Mouse (Mus musculus): ENCODE measurements around the gene C330007P06Rik.
A peak's percentile ranks its signal among the peaks of the same experiment; 100 is the strongest.

Gene C330007P06Rik

DNA sequence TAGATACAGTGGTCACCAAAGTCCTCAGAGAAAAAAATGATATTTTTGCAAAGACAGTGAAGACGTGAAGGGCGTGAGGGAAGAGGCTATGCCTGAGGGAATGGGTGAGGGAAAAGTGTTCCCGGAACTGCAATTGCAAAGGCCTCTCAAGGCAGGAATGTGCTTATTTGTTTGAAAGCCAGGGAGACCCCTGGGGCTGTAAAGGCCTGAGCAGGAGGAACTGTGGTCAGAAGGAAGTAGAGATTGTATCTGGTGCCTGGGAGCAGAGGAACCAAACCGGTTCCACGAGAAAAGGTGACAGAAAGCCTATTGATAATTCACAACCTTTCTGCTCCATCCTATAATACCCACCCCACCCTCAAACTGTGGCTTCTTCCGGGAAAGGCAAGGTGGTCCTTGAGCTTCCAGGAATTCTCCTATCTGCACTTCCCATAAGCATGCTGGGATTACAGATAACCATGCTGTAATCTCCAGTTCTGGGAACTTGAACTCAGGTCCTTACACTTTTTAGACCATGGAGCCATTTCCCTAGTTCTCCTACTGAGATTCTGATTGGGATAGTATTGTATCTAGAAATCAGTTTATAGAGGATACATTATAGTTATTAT, 36.7 kb downstream of the C330007P06Rik start:
- DNase-seq (ENCODE audit: low read depth, low spot score): no peak

DNA sequence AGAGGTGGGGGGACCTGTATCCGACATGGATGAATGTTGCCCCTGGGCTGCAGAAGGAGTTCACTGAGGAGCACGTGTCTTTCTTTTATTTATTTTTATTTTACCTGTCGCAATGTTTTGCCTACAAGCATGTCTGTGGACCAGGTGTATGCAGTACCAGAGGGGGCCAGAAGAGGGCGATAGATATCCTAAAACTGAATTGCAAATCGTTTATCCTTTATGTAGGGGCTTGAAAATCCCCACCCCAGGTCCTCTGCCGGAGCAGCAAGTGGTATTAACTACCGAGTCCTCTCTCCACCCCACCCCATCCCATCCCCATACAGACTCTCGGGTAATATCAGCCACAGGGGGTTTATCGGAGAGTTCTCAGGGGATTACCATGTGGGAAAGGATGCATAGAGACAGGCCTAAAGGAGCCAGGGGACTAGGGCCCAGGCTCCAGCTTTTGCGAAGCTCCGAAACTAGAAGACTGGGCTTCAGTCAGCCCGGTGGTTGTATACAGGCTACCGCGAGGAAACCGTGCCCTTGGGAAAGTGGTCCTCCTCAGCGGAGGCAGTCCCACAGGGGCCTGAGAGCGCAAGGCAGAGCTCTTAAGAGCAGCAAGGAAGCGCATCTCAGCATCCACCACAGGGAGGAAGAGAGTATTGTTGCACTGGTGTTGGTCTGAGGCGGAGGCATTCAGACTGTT, 40.4 kb downstream of the C330007P06Rik start:
- DNase-seq (ENCODE audit: low read depth, low spot score): peak; percentile 36

DNA sequence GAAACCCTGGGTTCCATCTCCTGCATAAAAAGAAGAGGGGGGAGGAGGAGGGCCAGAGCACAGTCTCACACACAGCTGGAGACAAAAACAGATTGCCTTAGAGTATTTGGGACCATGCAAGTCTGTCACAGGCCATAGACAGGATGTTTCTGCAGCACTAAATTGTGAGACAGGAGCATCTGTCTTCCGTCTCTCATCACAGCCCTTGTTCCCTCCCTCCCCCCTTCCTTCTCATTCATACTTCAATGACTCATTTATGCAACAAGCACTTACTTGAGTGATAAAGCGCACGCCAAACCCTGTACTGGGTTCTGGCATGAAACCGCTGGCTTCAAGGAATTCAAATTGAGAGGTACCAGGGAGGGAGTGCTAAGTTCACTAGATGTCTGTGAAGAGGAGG, 42.3 kb downstream of the C330007P06Rik start:
- no peak for DNase-seq (ENCODE audit: low read depth, low spot score)

DNA sequence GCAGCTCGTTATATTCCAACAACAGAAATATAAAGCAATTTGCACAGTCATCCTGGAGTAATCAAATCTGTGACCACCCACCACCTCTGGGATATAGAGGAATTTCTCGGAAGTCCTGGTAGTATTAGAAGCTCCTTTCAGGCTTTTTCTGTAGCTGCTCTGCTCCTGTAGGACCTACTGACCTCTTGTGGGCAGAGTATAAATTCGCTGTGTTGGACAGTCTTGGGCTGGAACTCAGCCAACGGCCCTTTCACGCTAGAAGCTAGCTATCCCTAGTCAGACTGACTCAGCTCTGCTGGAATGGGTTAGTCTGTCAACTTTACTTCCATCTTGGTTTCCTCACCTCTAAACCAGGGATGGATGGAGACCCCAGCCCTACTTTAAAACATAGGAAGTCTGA, 43.6 kb downstream of the C330007P06Rik start:
- no peak for DNase-seq (ENCODE audit: low read depth, low spot score)

DNA sequence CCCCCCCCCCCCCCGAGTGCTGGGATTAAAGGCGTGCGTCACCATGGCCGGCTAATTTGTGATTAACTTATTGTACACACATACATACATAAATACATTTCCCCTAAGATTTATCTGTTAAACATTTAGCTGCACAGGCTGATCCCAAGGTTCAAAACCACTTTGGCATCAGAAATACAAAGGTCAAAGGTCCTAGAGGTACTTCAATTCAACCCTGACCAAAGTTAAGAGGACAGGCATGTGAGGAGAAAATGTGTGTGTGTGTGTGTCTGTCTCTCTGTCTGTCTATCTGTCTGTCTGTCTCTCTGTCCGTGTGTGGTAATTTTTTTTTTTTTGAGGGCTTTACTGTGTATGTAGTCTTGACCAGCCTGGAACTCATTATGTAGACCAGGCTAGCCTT, 47.0 kb downstream of the C330007P06Rik start:
- no peak for DNase-seq (ENCODE audit: low read depth, low spot score)

DNA sequence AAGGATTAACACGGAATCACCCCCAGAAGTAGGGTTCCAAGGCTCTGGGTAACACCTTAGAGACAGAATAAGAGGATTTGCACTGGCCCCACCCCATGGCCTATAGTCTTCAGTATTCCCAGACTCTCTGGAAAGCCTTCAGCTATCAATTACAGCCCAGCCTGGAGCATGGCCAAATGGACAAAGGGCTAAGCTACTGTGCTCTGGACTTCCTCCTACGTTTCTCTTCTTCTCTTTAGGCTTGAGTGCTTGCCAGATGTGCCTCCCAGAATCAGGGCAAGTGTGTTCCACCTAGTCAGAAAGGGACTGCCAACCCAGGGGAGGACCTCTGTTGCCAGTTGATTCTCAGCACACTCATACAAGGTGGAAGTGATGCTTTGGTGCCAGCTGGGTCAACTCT, 48.9 kb downstream of the C330007P06Rik start:
- DNase-seq (ENCODE audit: low read depth, low spot score): no peak

DNA sequence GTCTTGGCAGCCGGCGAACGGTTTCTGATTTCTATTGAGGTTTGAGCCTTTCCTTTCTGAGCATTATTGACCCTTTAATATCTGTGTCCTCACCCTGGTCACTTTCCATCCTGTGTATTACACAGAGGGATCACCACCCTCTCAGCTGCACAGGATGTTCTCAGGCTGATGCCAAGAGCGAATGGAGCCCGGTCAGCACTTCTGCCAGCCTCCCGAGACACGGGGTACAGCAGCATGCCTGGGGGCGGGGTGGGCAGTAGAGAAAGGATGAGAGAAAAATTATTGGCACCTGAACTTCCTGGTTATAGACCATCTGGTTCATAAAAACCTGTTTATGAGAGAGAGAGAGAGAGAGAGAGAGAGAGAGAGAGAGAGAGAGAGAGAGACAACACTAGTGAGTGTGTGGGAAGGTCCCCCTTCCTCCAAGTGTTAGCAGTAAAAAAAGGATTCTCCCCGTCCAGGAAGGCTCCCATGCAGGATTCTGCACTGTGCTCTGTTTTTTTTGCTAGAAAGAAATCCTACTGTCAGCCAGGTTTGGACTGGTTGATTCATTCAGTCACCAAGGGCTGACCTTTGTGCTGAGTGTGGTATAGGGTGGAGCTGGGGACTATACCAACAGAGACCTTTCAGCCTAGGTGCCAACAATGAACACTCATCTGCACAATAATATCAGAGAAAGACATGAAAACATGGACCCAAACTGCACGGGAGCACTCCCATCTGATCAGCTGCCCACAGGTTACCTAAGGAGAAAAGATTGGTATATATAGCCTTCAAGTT, 49.8 kb downstream of the C330007P06Rik start:
- DNase-seq (ENCODE audit: low read depth, low spot score): no peak

DNA sequence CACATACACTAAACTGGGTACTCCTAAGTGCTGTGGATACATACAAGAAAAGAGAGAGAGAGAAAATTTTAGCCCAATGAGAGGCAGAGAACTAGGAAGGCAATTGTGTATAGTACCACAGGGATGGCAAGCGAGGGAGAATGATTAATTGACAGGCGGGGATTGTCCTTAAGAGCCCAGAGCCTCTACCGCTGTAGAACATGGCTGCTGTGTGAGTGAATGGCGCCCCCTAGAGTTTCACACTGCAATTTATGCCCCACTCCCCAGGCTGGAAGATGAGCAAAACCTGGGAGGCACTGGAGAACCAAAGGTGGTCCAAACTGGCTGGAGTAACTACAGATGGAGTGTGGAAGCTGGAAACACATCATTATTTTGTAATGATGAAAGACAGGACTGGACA, 53.7 kb downstream of the C330007P06Rik start:
- DNase-seq (ENCODE audit: low read depth, low spot score): no peak

DNA sequence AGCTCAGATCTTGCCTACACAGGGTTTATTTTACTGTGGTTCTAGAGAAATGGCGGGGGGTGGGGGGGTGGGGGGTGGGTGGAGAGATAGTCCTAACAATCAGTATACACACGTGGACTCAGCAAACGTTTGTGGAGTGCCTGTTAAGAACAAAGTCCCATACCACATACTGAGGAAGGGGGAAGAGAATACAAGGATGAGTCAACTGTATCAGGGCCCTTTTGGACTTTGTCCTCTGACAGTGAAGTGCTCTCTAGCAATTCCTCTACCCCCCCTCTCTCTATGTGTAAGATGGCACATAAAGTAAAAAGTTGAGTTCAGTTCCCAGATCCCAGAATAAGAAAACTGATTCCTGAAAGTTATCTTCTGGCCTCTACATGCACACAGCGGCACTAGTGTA, 54.3 kb downstream of the C330007P06Rik start:
- no peak for DNase-seq (ENCODE audit: low read depth, low spot score)

DNA sequence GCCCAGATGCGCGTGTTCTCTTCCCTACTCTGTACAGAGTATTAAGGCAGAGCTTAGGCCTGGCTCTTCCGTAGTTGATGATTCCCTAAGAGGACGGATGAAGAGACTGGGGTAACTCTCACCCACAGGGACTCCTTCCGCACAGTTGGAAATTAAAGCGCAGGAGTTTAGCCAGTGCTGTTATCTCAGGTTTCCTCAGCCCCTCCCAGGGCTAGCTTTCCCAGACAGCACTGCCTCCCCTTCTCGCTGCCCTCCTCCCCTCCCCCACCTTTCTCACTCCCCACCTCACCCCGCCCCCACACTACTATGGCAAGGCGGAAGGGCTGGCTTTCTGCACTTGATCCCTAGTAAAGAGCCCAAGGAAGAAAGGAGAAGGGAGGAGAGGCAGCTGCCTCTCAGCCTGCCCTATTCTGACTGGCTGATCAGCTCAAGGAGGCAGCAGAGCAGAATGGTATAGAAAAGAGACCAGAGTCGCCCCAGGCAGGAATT, 56.9 kb downstream of the C330007P06Rik start:
- DNase-seq (ENCODE audit: low read depth, low spot score): no peak

DNA sequence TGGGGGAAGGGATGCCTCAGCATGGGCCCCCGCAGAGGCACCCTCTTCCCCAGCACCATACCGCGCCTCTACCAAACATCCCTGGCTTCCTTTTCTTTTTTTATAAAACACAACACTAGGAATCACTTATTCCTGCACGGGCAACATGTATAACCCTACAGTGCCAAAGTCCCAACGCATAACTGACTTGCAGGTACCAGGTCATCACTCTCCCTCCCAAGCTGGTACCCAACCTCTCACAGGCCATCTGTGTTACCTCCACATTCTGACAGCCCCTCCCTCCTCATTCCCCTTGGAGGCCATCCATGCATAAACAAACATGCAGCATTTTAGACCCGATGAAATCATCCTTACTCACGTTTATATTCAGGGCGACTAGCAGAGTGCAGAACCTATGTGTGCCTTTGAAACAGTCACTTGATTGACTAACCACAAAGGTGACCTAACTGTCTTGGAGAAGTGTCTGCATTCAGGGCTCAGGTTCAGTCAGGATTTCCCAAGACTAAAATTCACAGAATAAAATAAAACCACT, 57.5 kb downstream of the C330007P06Rik start:
- no peak for DNase-seq (ENCODE audit: low read depth, low spot score)

DNA sequence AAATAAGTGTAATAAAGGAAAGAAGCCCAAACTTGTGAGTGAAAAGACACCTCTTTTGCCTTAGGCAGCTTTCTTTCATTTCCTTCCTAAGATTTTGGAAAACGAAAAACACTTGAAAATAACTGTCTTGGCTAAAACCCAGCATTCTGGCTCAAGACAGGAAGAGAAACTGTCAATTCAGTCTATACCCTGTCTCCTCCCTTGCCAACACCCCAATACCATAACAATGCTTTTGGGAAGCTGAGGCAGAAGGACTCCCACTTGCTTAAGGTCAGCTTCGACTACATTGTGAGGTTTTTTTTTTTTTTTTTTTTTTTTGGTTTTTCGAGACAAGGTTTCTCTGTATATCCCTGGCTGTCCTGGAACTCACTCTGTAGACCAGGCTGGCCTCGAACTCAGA, 58.5 kb downstream of the C330007P06Rik start:
- DNase-seq (ENCODE audit: low read depth, low spot score): no peak

DNA sequence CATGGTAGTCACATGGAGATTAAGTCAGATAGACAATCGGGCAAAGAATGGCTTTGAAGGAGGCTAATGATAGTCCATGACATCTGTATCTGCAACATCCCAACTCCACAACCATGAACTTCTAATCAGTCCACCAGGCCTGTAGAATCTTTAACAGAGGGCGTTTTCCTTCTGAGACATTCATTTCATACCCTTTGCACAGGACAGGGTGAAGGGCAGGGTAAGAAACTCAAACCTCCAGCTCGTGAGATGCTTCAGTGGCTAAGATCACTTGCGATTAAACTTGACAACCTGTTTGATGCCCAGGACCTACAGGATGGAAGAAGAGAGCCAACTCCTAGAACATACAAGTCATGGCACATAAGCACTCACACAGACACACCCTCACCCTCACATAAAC, 58.9 kb downstream of the C330007P06Rik start:
- no peak for DNase-seq (ENCODE audit: low read depth, low spot score)

DNA sequence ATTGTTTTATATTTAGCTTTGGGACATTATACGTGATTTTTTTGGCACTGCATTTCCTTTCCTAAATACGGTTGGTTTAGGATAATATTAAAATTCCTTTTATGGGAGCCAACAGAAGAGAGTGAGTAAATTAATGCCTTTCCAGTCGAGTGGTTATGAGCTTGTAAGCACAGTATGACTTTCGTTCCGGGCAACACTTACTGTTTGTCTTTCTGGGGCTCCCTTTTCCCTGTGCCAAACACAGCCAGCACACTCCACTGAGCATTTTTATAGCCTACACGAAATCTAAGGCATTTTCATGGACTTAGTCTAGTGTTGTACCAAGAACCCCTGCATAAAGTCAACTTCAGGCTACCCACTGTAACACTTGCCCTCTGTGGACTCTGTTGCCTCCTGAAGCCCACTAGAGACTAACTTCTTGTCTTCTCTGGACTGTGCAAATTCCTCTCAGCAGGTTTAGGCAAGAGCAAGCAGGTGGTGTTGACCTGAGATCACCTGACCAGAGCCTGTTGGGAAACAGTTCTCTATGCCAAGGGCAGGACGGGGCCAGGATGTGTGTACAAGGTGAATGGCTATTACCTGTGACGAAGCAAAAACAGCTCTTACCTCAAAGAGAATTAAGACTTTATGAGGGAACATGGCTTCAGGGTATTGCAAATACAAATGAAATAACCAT, 59.6 kb downstream of the C330007P06Rik start:
- DNase-seq (ENCODE audit: low read depth, low spot score): no peak

DNA sequence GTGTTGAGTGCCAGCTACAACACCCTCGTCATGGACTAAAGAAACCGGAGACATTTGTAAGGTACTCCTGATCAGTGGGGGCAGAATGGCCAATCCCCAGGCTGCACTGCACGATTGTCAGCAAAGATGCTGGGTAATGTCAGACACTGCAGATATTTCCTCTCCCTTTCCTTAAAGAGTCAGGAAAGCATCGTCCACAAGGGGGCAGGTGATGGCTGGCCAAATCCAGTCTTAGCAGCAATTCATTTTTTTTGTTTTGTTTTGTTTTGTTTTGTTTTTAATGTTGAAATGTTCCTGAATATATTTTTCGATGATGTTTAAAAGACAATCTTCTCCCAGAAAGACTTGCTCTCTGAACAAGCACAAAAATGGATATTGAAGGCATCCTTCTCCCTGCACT, 62.5 kb downstream of the C330007P06Rik start:
- DNase-seq (ENCODE audit: low read depth, low spot score): no peak

DNA sequence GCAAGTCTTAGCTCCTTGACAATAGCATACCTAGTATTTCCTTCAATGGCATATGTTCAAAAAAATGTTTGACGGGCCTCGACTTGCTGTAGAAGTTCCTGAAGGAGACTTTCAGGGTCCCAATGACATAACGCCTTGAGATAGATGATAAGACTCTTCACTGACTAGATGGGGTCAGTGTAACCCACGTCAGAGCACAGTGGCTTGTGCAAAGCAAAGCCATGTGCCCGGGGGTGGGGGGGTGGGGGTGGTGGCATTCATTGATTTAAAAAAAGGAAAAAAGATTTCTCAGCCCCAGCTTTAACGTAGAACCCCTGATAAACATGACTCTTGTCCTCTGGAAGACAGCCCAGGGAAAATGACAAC, 65.6 kb downstream of the C330007P06Rik start:
- no peak for DNase-seq (ENCODE audit: low read depth, low spot score)

DNA sequence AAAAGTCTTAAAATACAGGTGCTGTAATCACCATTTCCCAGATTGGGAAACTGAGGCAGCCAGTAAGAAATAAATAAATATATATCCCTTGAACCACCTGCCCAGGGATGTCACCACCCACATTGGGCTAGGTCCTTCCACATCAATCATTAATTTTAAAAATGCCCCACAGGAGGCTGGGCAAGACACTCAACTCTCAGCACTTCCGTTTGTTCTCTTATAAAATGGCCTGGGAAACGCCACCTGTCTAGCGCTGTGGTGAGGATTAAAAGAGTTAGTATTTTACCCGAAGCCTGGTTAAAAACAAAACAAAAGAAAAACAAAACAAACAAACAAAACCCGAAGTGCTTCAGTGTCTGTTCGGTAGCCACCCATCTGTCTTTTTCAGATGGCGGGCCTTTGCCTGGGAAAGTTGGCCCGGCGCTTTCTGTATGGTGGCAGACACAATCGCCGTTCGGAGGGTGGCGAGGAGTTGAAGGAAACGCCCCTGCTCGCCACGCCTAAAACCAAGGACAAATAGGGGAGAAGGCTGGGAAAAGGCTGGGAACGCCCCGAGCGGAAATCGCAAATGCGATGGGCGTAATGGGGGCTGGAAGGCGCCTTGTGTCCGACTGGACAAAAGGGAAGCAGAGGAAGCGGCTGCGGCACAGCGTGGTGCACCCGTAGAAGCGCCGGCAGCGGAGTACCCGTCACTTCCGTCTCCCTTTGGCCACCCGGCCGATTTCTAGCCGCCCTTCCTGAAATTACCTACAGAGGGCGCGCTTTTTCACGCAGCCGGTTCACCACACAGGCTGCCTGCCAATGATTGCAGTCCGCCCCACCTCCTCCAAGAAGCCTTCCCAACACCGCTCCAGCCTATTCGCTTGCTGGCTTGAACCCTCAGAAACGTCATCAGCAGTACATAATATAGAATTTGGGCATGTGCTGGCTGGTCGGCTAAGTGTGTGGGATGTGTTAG, 66.3 kb downstream of the C330007P06Rik start:
- peak; percentile 47 for DNase-seq (ENCODE audit: low read depth, low spot score)

DNA sequence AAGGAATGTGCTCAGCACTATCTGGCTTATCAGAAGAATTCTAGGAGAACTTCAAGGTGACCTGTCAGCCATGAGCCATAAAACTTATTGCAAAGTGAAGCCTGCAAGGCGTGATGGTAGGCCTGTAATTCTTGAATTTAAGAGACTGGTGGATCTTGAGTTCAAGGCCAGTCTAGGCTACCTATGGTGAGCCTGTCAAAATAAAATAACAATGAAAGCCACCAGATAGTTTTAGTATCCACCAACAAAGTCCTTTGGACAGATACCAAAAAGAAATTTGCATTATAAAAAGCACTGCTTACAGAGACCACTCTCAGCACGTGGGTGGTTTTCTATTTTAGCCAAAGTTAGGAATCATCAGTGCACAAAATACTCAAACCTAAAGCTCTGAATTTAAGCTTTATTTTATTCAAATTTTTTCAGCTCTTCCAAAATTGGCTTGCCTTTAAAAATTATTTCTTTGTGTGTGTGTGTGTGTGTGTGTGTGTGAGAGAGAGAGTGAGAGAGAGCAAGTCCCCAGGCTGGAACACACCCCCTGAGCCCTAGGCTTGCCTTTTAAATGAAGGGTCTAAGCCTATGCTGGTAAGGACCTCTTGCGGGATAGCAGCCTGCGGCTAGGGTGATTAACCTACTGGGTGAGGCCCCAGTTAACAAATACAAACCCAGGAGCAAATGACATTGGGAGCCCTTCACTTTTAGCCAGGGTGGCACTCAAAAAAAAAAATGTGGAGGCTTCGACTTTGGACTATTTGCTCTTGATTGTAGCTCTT, 68.3 kb downstream of the C330007P06Rik start:
- DNase-seq (ENCODE audit: low read depth, low spot score): no peak

DNA sequence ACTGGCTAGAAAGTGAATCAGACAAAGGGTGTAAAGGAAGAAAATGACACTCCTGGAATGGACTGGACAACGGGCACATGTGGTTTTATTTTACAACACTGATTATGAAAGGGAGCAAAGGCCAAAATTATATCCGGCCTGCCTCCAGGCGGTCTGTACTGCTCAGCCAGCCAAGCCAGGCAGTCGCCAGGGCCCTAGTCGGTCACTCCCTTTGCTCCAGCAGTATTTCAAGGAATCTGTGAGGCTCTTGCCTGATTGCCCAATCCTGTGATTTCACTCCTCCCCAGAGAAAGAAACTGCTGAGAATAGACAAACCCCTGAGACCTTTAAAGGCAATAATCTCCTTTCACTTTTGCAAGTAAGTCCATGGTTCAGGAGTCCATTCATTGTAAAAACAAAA, 69.7 kb downstream of the C330007P06Rik start:
- DNase-seq (ENCODE audit: low read depth, low spot score): no peak

DNA sequence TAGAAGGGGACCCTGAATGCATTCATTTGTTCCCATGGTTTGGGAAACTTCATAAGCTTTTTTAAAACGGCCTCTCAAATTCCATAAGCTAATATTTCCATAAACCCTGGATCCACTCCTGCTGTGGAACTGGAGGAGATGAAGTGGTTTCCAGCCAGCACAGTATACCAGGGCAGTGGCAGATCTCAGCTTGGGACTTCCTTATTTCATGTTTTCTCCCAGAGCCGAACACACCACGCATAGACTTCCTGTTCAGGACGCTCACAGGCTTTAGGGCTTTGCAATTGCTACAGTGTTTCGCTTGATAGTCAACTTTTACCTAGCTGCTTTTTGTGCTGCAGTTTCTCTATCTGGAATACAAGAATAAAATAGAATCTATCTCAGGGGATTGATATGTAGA, 70.7 kb downstream of the C330007P06Rik start:
- no peak for DNase-seq (ENCODE audit: low read depth, low spot score)

Measured in retina, adult 2 months (tissue).